Mouse (Mus musculus): ENCODE measurements around the gene Arl6ip4. TPM values are rescaled to one million over a fixed set of nuclear protein-coding genes. Genes with fewer than 3 reads are reported as not detected.

Gene Arl6ip4
- polyA plus RNA-seq, 1 experiment from 2014 or later: 127 TPM

GRCm38 (mm10) chr5:124082941-124083688 lies 32.8 kb upstream of the Arl6ip4 start:
- Histone ChIP-seq H3K4me2 (no peak overlapping the region), H3K36me3 (no peaks in the 10 kb centered on the region), H3K9me3 (no peaks in the 10 kb centered on the region), H3K4me3 (replicated peaks) (no peak overlapping the region), H3K27ac (no peak overlapping the region), H3K4me1 (replicated peaks) (no peaks in the 10 kb centered on the region; the same call in 1 of the 2 replicates), H3K27me3 (peaks cover 3% of the 10 kb centered on the region), H3K9ac (replicated peaks) (no peak overlapping the region)
- ATAC-seq (ENCODE audit: insufficient number of reproducible peaks, insufficient read depth, low FRiP score, low TSS enrichment, low read depth): no peak
- WGBS: 88% methylated on average over 17 of the region's 17 CpGs

GRCm38 (mm10) chr5:124083850-124084587 lies 31.9 kb upstream of the Arl6ip4 start:
- 86% methylated on average over 14 of the region's 14 CpGs for WGBS
- peaks cover 3% of the 10 kb centered on the region for H3K27me3 ChIP-seq
- H3K4me1 ChIP-seq (replicated peaks): no peaks in the 10 kb centered on the region; the same call in 1 of the 2 replicates
- no peak overlapping the region for H3K9ac ChIP-seq (replicated peaks)
- H3K27ac ChIP-seq: no peak overlapping the region
- no peaks in the 10 kb centered on the region for H3K36me3 ChIP-seq
- no peaks in the 10 kb centered on the region for H3K9me3 ChIP-seq
- H3K4me2 ChIP-seq: no peak overlapping the region
- no peak for ATAC-seq (ENCODE audit: insufficient number of reproducible peaks, insufficient read depth, low FRiP score, low TSS enrichment, low read depth)
- no peak overlapping the region for H3K4me3 ChIP-seq (replicated peaks)

GRCm38 (mm10) chr5:124084588-124085173 lies 31.2 kb upstream of the Arl6ip4 start:
- H3K4me2 ChIP-seq: no peak overlapping the region
- 40% methylated on average over 11 of the region's 11 CpGs for WGBS
- H3K27ac ChIP-seq: no peak overlapping the region
- H3K4me1 ChIP-seq (replicated peaks): no peaks in the 10 kb centered on the region
- peak; percentile 53; the same call in 1 of the 2 replicates for ATAC-seq (ENCODE audit: insufficient number of reproducible peaks, insufficient read depth, low FRiP score, low TSS enrichment, low read depth)
- no peak overlapping the region for H3K4me3 ChIP-seq (replicated peaks)
- H3K27me3 ChIP-seq: peaks cover 3% of the 10 kb centered on the region
- H3K9ac ChIP-seq (replicated peaks): no peak overlapping the region
- no peaks in the 10 kb centered on the region for H3K9me3 ChIP-seq
- H3K36me3 ChIP-seq: no peaks in the 10 kb centered on the region

GRCm38 (mm10) chr5:124085513-124085912 lies 30.4 kb upstream of the Arl6ip4 start:
- Histone ChIP-seq H3K9ac (replicated peaks) (no peak overlapping the region), H3K27ac (no peak overlapping the region), H3K4me3 (replicated peaks) (no peak overlapping the region), H3K4me1 (replicated peaks) (no peaks in the 10 kb centered on the region), H3K4me2 (no peak overlapping the region), H3K9me3 (no peaks in the 10 kb centered on the region), H3K36me3 (no peaks in the 10 kb centered on the region), H3K27me3 (peaks cover 6% of the 10 kb centered on the region)
- ATAC-seq (ENCODE audit: insufficient number of reproducible peaks, insufficient read depth, low FRiP score, low TSS enrichment, low read depth): no peak
- 75% methylated on average over 3 of the region's 3 CpGs for WGBS

- ATAC-seq (ENCODE audit: insufficient number of reproducible peaks, insufficient read depth, low FRiP score, low TSS enrichment, low read depth): no peak
- no peaks in the 10 kb centered on the region for H3K4me1 ChIP-seq (replicated peaks)
- peaks cover 6% of the 10 kb centered on the region for H3K27me3 ChIP-seq
- H3K36me3 ChIP-seq: no peaks in the 10 kb centered on the region
- no peaks in the 10 kb centered on the region for H3K9me3 ChIP-seq
- H3K4me3 ChIP-seq (replicated peaks): no peak overlapping the region
- WGBS: 81% methylated on average over 4 of the region's 4 CpGs
- H3K9ac ChIP-seq (replicated peaks): no peak overlapping the region
- no peak overlapping the region for H3K27ac ChIP-seq
- no peak overlapping the region for H3K4me2 ChIP-seq
These were observed 29.0 kb upstream of the Arl6ip4 start for GRCm38 (mm10) chr5:124086876-124087275.

GRCm38 (mm10) chr5:124089868-124090267 lies 26.0 kb upstream of the Arl6ip4 start:
- Histone ChIP-seq H3K4me1 (replicated peaks) (peaks cover 1% of the 10 kb centered on the region; the same call in 1 of the 2 replicates), H3K9ac (replicated peaks) (no peak overlapping the region; the same call in 1 of the 2 replicates), H3K9me3 (no peaks in the 10 kb centered on the region), H3K4me2 (no peak overlapping the region), H3K4me3 (replicated peaks) (no peak overlapping the region), H3K27ac (no peak overlapping the region), H3K27me3 (peaks cover 22% of the 10 kb centered on the region), H3K36me3 (no peaks in the 10 kb centered on the region)
- 81% methylated on average over 23 of the region's 23 CpGs for WGBS
- ATAC-seq (ENCODE audit: insufficient number of reproducible peaks, insufficient read depth, low FRiP score, low TSS enrichment, low read depth): no peak

- peaks cover 5% of the 10 kb centered on the region; the same call in 1 of the 2 replicates for H3K9me3 ChIP-seq
- no peaks in the 10 kb centered on the region for H3K36me3 ChIP-seq
- peaks cover 31% of the 10 kb centered on the region for H3K27me3 ChIP-seq
- H3K27ac ChIP-seq: no peak overlapping the region
- no peak overlapping the region for H3K9ac ChIP-seq (replicated peaks)
- no peak overlapping the region for H3K4me2 ChIP-seq
- peaks cover 12% of the 10 kb centered on the region for H3K4me1 ChIP-seq (replicated peaks)
- WGBS: 64% methylated on average over 9 of the region's 9 CpGs
- H3K4me3 ChIP-seq (replicated peaks): no peak overlapping the region
- ATAC-seq (ENCODE audit: insufficient number of reproducible peaks, insufficient read depth, low FRiP score, low TSS enrichment, low read depth): no peak
These were observed 23.9 kb upstream of the Arl6ip4 start for GRCm38 (mm10) chr5:124091951-124092406.

GRCm38 (mm10) chr5:124093120-124093794 lies 22.6 kb upstream of the Arl6ip4 start:
- WGBS: 81% methylated on average over 11 of the region's 11 CpGs
- peaks cover 5% of the 10 kb centered on the region; the same call in 1 of the 2 replicates for H3K9me3 ChIP-seq
- H3K36me3 ChIP-seq: no peaks in the 10 kb centered on the region
- H3K4me3 ChIP-seq (replicated peaks): no peak overlapping the region
- no peak overlapping the region for H3K4me2 ChIP-seq
- no peak overlapping the region for H3K27ac ChIP-seq
- no peak overlapping the region for H3K9ac ChIP-seq (replicated peaks)
- ATAC-seq (ENCODE audit: insufficient number of reproducible peaks, insufficient read depth, low FRiP score, low TSS enrichment, low read depth): no peak
- H3K27me3 ChIP-seq: peaks cover 31% of the 10 kb centered on the region
- peaks cover 12% of the 10 kb centered on the region for H3K4me1 ChIP-seq (replicated peaks)

GRCm38 (mm10) chr5:124093852-124094604 lies 21.9 kb upstream of the Arl6ip4 start:
- H3K4me1 ChIP-seq (replicated peaks): peaks cover 12% of the 10 kb centered on the region
- H3K27ac ChIP-seq: no peak overlapping the region
- 82% methylated on average over 12 of the region's 12 CpGs for WGBS
- no peak overlapping the region for H3K9ac ChIP-seq (replicated peaks)
- no peak for ATAC-seq (ENCODE audit: insufficient number of reproducible peaks, insufficient read depth, low FRiP score, low TSS enrichment, low read depth)
- no peak overlapping the region for H3K4me3 ChIP-seq (replicated peaks)
- H3K36me3 ChIP-seq: no peaks in the 10 kb centered on the region
- peaks cover 31% of the 10 kb centered on the region for H3K27me3 ChIP-seq
- H3K4me2 ChIP-seq: no peak overlapping the region
- peaks cover 5% of the 10 kb centered on the region; the same call in 1 of the 2 replicates for H3K9me3 ChIP-seq

GRCm38 (mm10) chr5:124095077-124095581 lies 20.8 kb upstream of the Arl6ip4 start:
- Histone ChIP-seq H3K9me3 (peaks cover 5% of the 10 kb centered on the region; the same call in 1 of the 2 replicates), H3K27ac (no peak overlapping the region), H3K4me1 (replicated peaks) (peaks cover 12% of the 10 kb centered on the region), H3K4me2 (peak overlapping the region; percentile 69), H3K36me3 (no peaks in the 10 kb centered on the region), H3K9ac (replicated peaks) (no peak overlapping the region; the same call in 1 of the 2 replicates), H3K27me3 (peaks cover 29% of the 10 kb centered on the region), H3K4me3 (replicated peaks) (peak overlapping the region; percentile 46)
- ATAC-seq (ENCODE audit: insufficient number of reproducible peaks, insufficient read depth, low FRiP score, low TSS enrichment, low read depth): peak; percentile 39
- whole genome bisulfite sequencing: 11% methylated on average over 19 of the region's 19 CpGs

All from limb, embryonic 12.5 days (tissue).